Mouse (Mus musculus): ENCODE data around the gene Gm21988. TPM values are rescaled to one million over a fixed set of nuclear protein-coding genes. Genes with fewer than 3 reads are reported as not detected.

Gene Gm21988
- polyA plus RNA-seq, 1 experiment from 2014 or later: 11.5 TPM

DNA sequence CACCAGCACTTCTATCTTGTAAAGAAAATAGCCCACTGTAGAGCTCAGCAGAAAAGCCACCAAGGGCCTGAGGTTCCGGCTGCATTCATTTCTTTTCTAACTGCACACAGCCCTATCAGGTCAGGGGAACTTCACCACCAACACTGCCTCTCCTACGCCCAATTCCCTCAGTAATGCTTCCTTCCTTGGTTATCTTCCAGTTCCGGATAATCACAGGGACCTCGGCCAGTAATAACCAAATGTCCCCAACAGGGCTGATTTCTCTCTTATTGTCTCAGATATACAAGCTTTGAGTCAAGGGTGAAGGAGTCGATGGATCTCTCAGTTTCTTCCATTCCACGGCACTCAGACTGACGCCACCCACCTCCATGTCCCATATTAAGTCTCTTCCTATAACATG lies 32.3 kb downstream of the Gm21988 start:
- H3K36me3 ChIP-seq (ENCODE audit: control insufficient read depth, insufficient read depth, low read length): no peaks in the 10 kb centered on the region
- no peaks in the 10 kb centered on the region for H3K4me1 ChIP-seq (ENCODE audit: control insufficient read depth, insufficient read depth, low read length)
- no peak overlapping the region for H3K9ac ChIP-seq (ENCODE audit: low read length)
- no peak for DNase-seq (ENCODE audit: low spot score)
- no peak overlapping the region for H3K27ac ChIP-seq (ENCODE audit: low read depth, low read length)
- no peak overlapping the region for H3K4me2 ChIP-seq (ENCODE audit: low read depth)
- H3K9me3 ChIP-seq (ENCODE audit: control insufficient read depth, low read length): no peaks in the 10 kb centered on the region
- H3K27me3 ChIP-seq (ENCODE audit: control insufficient read depth, insufficient read depth, low read length): peaks cover 3% of the 10 kb centered on the region; the same call in 1 of the 2 replicates
- 94% methylated on average over 7 of the region's 7 CpGs for WGBS
- no peak overlapping the region for H3K4me3 ChIP-seq (ENCODE audit: low read depth, low read length)
- ATAC-seq (ENCODE audit: insufficient read depth, low FRiP score, low TSS enrichment): no peak

DNA sequence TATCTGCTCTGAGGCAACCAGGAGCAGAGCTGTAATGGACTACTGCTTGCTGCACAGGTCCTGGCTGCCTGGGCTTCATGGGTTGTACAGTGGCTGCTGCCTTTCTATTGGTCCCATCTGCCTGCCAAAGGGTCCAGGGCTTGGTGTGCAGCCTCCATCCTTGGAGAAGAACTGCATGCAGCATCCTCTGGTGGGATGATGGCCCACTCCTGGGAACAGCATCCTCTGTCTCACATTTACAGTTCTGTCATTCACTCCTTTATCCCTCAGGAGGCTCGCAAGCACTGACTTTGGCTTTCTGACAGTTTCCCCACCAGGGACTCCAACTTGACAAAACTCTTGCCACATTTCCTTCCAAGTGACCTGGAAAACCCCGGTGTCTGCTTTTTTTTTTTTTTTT lies 32.8 kb downstream of the Gm21988 start:
- no peak for ATAC-seq (ENCODE audit: insufficient read depth, low FRiP score, low TSS enrichment)
- H3K4me3 ChIP-seq (ENCODE audit: low read depth, low read length): no peak overlapping the region
- no peak overlapping the region for H3K9ac ChIP-seq (ENCODE audit: low read length)
- no peak overlapping the region for H3K4me2 ChIP-seq (ENCODE audit: low read depth)
- DNase-seq (ENCODE audit: low spot score): no peak
- no peaks in the 10 kb centered on the region for H3K9me3 ChIP-seq (ENCODE audit: control insufficient read depth, low read length)
- no peaks in the 10 kb centered on the region for H3K4me1 ChIP-seq (ENCODE audit: control insufficient read depth, insufficient read depth, low read length)
- no peaks in the 10 kb centered on the region for H3K27me3 ChIP-seq (ENCODE audit: control insufficient read depth, insufficient read depth, low read length)
- 87% methylated on average over 2 of the region's 2 CpGs for WGBS
- no peak overlapping the region for H3K27ac ChIP-seq (ENCODE audit: low read depth, low read length)
- H3K36me3 ChIP-seq (ENCODE audit: control insufficient read depth, insufficient read depth, low read length): no peaks in the 10 kb centered on the region

DNA sequence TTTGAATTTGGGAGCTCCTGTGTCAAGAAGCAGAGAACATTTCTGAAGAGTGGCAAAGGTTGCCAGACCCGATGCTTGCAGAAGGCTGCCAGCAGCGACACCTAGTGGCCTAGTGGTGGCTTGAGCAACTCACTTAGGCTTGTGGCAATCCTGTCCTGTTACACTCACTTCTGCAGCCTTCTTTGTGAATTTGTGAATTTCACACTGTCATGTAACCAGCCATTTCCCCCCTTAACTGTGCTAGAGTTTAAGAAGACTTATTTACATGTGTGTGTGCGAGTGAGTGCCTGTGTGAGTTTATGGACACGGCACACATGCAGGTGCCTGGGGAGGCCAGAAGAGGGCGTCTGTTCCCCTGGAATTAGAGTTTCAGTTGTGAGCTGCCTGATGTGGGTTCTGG lies 37.9 kb downstream of the Gm21988 start:
- Histone ChIP-seq H3K36me3 (ENCODE audit: control insufficient read depth, insufficient read depth, low read length) (no peaks in the 10 kb centered on the region), H3K9me3 (ENCODE audit: control insufficient read depth, low read length) (no peaks in the 10 kb centered on the region), H3K4me2 (ENCODE audit: low read depth) (no peak overlapping the region), H3K27ac (ENCODE audit: low read depth, low read length) (no peak overlapping the region), H3K4me1 (ENCODE audit: control insufficient read depth, insufficient read depth, low read length) (no peaks in the 10 kb centered on the region), H3K4me3 (ENCODE audit: low read depth, low read length) (no peak overlapping the region), H3K9ac (ENCODE audit: low read length) (no peak overlapping the region), H3K27me3 (ENCODE audit: control insufficient read depth, insufficient read depth, low read length) (no peaks in the 10 kb centered on the region)
- 43% methylated on average over 5 of the region's 5 CpGs for WGBS
- peak; percentile 84 for DNase-seq (ENCODE audit: low spot score)
- no peak for ATAC-seq (ENCODE audit: insufficient read depth, low FRiP score, low TSS enrichment)

DNA sequence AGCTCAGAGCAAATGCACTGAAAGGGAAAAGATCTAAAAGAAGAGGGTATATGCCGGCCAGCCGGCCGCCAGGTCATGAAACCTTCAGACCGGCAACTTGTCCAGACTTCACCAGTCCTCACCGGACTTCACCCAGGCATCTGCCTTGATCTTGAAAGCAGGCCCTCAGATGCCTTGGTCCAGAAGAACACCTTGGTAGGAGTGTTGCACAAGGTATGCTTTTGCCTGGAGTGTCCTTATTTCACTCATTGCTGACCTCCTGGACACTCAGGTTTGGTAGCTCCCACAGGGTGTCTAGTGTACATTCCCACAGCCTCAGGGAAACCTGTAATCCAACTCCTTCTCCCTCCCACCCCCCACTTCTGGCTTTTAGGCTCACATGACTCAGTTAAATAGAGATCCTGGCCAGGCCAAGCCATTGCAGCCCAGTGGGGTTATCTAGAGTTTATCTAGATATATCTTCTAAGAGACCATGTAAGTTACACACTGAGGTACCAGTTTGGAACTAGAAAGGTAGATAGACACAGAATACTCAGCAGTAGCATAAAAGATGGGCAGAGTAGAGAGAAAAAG lies 39.5 kb downstream of the Gm21988 start:
- Histone ChIP-seq H3K4me2 (ENCODE audit: low read depth) (no peak overlapping the region), H3K4me3 (ENCODE audit: low read depth, low read length) (no peak overlapping the region), H3K9me3 (ENCODE audit: control insufficient read depth, low read length) (no peaks in the 10 kb centered on the region), H3K9ac (ENCODE audit: low read length) (no peak overlapping the region), H3K27ac (ENCODE audit: low read depth, low read length) (no peak overlapping the region), H3K4me1 (ENCODE audit: control insufficient read depth, insufficient read depth, low read length) (no peaks in the 10 kb centered on the region), H3K36me3 (ENCODE audit: control insufficient read depth, insufficient read depth, low read length) (no peaks in the 10 kb centered on the region), H3K27me3 (ENCODE audit: control insufficient read depth, insufficient read depth, low read length) (no peaks in the 10 kb centered on the region)
- 90% methylated on average over 5 of the region's 5 CpGs for WGBS
- DNase-seq (ENCODE audit: low spot score) (no peak), ATAC-seq (ENCODE audit: insufficient read depth, low FRiP score, low TSS enrichment) (no peak)

DNA sequence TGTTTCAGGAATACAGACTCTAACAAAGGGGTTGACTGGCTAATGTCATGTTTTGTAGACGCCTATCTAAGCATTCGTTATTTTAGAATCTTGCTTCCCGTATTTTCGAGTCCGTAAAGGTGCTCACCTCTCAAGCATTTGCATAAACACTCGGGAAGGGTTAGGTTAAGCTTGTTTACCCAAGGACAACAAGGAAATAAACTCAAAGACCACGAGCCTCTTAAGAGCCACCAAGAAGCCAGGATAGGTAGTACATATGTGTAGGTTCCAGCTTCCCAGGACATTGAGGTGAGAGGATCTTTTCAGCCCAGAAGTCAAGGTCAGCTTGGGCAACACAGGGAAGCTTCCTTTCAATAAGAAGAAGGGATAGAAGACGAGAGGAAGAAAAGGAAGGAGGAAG lies 40.5 kb downstream of the Gm21988 start:
- Histone ChIP-seq H3K4me1 (ENCODE audit: control insufficient read depth, insufficient read depth, low read length) (no peaks in the 10 kb centered on the region), H3K9me3 (ENCODE audit: control insufficient read depth, low read length) (no peaks in the 10 kb centered on the region), H3K27me3 (ENCODE audit: control insufficient read depth, insufficient read depth, low read length) (no peaks in the 10 kb centered on the region), H3K4me2 (ENCODE audit: low read depth) (no peak overlapping the region), H3K27ac (ENCODE audit: low read depth, low read length) (no peak overlapping the region), H3K9ac (ENCODE audit: low read length) (no peak overlapping the region; the same call in 1 of the 2 replicates), H3K4me3 (ENCODE audit: low read depth, low read length) (no peak overlapping the region), H3K36me3 (ENCODE audit: control insufficient read depth, insufficient read depth, low read length) (no peaks in the 10 kb centered on the region)
- no peak for DNase-seq (ENCODE audit: low spot score)
- no peak for ATAC-seq (ENCODE audit: insufficient read depth, low FRiP score, low TSS enrichment)
- 85% methylated on average over 8 of the region's 8 CpGs for WGBS

DNA sequence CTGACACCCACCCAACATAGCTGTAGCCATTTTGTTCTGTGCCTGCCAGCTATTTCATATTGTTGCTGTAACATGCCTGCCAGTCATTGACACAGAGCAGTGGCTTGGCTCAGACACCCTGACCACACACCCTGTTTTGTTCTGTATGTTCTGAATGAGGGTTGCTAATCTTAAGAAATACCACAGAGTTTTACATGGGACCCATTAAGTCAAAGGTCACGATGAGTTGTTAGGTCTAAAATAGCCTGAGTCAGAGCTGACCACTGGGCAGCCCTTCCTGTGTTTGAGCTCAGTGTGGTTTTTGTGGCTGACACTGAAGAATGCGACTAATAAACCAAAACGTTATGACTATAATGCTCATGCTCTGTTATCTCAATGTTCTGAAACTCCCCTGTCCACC lies 41.3 kb downstream of the Gm21988 start:
- H3K4me2 ChIP-seq (ENCODE audit: low read depth): no peak overlapping the region
- H3K36me3 ChIP-seq (ENCODE audit: control insufficient read depth, insufficient read depth, low read length): no peaks in the 10 kb centered on the region
- no peak overlapping the region for H3K4me3 ChIP-seq (ENCODE audit: low read depth, low read length)
- H3K4me1 ChIP-seq (ENCODE audit: control insufficient read depth, insufficient read depth, low read length): no peaks in the 10 kb centered on the region
- no peaks in the 10 kb centered on the region for H3K9me3 ChIP-seq (ENCODE audit: control insufficient read depth, low read length)
- no peaks in the 10 kb centered on the region for H3K27me3 ChIP-seq (ENCODE audit: control insufficient read depth, insufficient read depth, low read length)
- H3K27ac ChIP-seq (ENCODE audit: low read depth, low read length): no peak overlapping the region
- DNase-seq (ENCODE audit: low spot score) (no peak), ATAC-seq (ENCODE audit: insufficient read depth, low FRiP score, low TSS enrichment) (no peak)
- H3K9ac ChIP-seq (ENCODE audit: low read length): no peak overlapping the region
- WGBS: 85% methylated on average over 3 of the region's 3 CpGs

DNA sequence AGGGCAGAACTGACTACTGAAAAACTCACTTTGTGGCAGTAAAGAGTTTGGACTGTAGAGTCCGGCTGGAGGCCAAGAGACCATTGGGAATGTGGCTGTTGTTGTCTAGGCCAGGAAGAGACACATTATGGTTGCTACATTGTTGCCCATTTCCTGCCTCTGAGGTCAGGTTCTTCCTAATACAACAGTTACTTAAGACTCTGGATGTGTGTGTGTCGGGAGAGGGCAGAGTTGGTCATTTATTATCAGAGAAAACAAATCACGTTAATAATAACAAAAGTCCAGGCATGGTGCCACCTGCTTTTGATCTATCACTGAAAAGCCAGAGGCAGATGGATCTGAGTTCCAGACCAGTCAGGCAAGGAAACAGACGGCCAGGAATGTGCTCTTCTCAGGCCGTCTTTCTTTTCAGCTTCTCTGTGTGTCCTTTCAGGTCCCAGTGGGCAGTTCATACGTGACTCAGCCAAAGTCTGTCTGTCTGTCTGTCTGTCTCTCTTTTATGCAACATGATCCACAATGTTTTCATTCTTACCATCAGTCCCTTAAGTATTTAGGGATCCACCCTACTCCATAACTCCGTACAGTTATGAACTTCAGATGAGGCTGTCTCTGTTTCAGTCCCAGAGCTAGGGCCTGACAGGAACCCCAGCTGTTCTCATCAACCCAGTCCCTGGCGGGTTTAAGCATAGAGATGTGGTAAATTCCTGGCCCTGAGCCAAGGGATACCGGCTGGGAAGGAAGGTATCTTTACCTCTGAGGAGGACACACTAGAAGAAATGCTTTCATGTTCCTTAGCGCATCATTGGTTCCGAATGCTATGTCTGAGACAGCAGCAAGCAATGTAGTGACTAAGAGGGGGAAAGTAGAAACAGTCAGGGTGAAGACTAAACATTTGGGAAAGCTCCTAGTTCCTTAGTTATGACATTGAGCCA lies 46.0 kb downstream of the Gm21988 start:
- WGBS: 63% methylated on average over 11 of the region's 11 CpGs
- no peak overlapping the region for H3K9ac ChIP-seq (ENCODE audit: low read length)
- H3K36me3 ChIP-seq (ENCODE audit: control insufficient read depth, insufficient read depth, low read length): no peaks in the 10 kb centered on the region
- ATAC-seq (ENCODE audit: insufficient read depth, low FRiP score, low TSS enrichment) (no peak), DNase-seq (ENCODE audit: low spot score) (no peak)
- H3K4me2 ChIP-seq (ENCODE audit: low read depth): no peak overlapping the region
- no peak overlapping the region for H3K4me3 ChIP-seq (ENCODE audit: low read depth, low read length)
- H3K27me3 ChIP-seq (ENCODE audit: control insufficient read depth, insufficient read depth, low read length): no peaks in the 10 kb centered on the region
- H3K9me3 ChIP-seq (ENCODE audit: control insufficient read depth, low read length): no peaks in the 10 kb centered on the region
- no peak overlapping the region for H3K27ac ChIP-seq (ENCODE audit: low read depth, low read length)
- no peaks in the 10 kb centered on the region for H3K4me1 ChIP-seq (ENCODE audit: control insufficient read depth, insufficient read depth, low read length)

DNA sequence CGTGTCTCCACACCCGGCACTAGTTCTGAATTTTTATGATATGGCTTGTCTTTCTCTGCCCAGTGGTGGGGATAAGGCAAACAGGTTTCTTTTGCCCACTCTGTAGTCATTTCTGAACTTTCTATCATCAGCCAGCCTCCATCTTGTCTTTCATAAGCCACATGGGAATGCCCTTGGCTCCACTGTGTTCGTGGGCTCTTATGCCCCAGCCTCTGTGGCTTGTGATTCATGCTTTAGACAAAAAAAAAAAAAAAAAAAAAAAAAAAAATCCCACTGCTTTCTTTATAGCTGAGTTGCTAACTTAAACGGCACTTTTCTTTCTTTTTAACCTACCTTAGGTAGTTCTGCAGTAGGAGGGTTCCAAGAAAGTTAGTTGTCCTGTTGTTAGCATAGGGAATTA lies 47.5 kb downstream of the Gm21988 start:
- WGBS: 85% methylated on average over 4 of the region's 4 CpGs
- ATAC-seq (ENCODE audit: insufficient read depth, low FRiP score, low TSS enrichment): no peak

DNA sequence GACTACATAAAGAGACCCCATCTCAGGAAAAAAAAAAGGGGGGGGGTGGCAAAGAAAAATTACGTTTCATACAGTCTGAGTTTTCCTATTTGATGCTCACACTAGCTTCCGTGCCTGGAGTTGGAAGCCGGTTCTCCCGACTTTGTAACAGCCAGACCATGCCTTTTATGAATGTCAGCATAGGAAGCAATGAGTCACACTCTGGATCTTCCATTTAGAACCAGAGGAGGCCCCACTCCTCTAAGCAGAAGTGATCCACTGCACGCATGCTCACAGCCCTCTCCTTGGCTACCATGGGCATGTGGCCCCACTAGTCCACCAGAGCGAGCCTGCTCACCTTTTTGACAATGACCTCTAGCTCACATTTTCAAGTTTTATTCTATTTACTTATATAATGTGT lies 48.4 kb downstream of the Gm21988 start:
- ATAC-seq (ENCODE audit: insufficient read depth, low FRiP score, low TSS enrichment): no peak
- no peak overlapping the region for H3K27ac ChIP-seq (ENCODE audit: low read depth, low read length)
- WGBS: 84% methylated on average over 6 of the region's 6 CpGs

More for the DNA sequence above, 47.5 kb downstream of the Gm21988 start:
- DNase-seq (ENCODE audit: low spot score): no peak
- no peak overlapping the region for H3K4me3 ChIP-seq (ENCODE audit: low read depth, low read length)
- H3K4me2 ChIP-seq (ENCODE audit: low read depth): no peak overlapping the region
- H3K36me3 ChIP-seq (ENCODE audit: control insufficient read depth, insufficient read depth, low read length): no peaks in the 10 kb centered on the region
- no peak overlapping the region for H3K27ac ChIP-seq (ENCODE audit: low read depth, low read length)
- no peaks in the 10 kb centered on the region for H3K4me1 ChIP-seq (ENCODE audit: control insufficient read depth, insufficient read depth, low read length)
- no peak overlapping the region for H3K9ac ChIP-seq (ENCODE audit: low read length)
- H3K27me3 ChIP-seq (ENCODE audit: control insufficient read depth, insufficient read depth, low read length): no peaks in the 10 kb centered on the region
- no peaks in the 10 kb centered on the region for H3K9me3 ChIP-seq (ENCODE audit: control insufficient read depth, low read length)

More for the DNA sequence above, 48.4 kb downstream of the Gm21988 start:
- Histone ChIP-seq H3K4me3 (ENCODE audit: low read depth, low read length) (no peak overlapping the region), H3K4me2 (ENCODE audit: low read depth) (no peak overlapping the region), H3K4me1 (ENCODE audit: control insufficient read depth, insufficient read depth, low read length) (no peaks in the 10 kb centered on the region), H3K9me3 (ENCODE audit: control insufficient read depth, low read length) (no peaks in the 10 kb centered on the region), H3K36me3 (ENCODE audit: control insufficient read depth, insufficient read depth, low read length) (no peaks in the 10 kb centered on the region), H3K27me3 (ENCODE audit: control insufficient read depth, insufficient read depth, low read length) (no peaks in the 10 kb centered on the region), H3K9ac (ENCODE audit: low read length) (no peak overlapping the region)
- no peak for DNase-seq (ENCODE audit: low spot score)

All from neural tube, embryonic 11.5 days (tissue).